Mouse (Mus musculus) T-helper 2 cell (primary cell): ENCODE measurements around the gene Sf3a3.

Experiments used
- in situ Hi-C: fragments of 300-600 bp; cut with MboI, MseI; formaldehyde crosslinking; loops from one replicate; pipeline ENCODE4 v1.15.1; 2025; ENCODE audit warnings: high pct_unique_total_duplicates

The Sf3a3 gene

DNA sequence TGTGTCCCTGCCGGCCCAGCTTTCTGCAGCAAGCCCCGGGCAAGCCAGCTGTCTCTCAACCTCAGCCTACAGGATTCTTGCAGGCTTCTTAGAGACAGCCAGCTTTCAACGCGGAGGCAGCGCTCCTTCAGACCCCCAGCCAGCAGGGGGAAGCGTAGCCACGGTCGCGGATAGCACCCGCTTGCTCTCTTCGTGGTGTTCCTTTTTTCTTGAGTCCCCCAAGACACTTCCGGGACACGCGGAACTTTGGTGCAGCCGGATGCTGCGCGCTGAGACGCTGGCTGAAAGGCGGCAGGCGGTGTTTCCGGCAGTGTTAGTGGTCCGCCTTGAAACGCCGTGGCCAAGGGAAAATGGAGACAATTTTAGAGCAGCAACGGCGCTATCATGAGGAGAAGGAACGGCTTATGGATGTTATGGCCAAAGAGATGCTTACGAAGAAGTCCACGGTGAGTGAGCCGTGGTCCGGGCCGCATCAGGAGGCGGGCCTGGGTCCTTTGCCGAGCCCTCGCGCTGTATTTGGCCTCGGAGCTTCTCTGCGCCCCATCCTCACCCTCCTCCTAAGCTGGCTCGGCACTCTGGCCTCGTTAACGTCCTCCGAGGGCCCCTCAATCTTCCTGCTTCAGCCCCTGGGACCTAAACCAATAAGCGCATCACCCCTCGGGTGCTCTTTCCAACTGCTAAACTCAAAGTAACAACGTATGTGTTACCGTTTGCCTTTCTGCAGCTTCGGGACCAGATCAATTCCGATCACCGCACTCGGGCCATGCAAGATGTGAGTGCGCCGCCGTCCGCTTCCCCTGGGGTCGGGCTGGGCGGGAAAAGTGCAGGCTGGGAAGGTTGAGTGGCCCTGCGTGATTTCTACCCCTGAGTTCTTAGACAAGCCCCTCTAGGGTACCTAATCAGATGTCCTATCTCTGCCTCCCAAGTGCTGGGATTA is at the start of gene Sf3a3:
TSS of gene Sf3a3 (plus strand) at position 232 of the 937 bp plus-strand sequence.
- in situ Hi-C loops: loop anchor here (5.0 kb wide), 2 partner anchors 47 to 77 kb away; no protein-coding TSS in a partner anchor

DNA sequence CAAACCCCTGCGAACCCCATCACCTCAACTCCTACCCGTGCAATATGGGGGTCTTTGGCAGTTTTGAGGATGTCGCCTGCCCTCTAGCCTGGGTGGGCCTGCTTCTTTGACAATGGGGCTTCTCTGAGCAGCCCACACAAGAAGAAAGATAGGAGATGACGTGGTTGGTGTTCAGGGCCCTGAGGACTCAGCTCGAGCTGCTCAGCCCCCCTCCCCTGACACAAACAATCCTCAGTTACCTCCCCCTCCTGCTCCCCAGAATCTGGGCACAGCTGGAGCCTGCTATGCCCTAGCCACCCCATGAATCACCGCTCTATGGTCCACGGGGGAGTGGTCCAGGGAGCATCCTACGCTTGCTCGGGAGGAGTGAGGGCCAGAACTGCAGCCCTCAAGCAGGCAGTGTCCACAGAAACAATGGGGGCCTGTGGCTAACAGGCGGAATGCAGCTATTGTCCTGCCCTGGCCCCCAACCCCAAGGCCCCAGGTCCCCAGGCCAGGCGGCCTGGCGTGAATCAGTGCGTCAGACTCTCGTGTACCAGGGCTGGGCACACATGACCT is 47.0 kb upstream of the Sf3a3 start:
- in situ Hi-C loops: no loop called here

GRCm38 (mm10) chr4:124668078-124668477 is 46.5 kb upstream of the Sf3a3 start:
- in situ Hi-C loops: no loop called here

- in situ Hi-C loops: loop anchor here (10.0 kb wide), 1 partner anchor 445 kb away; no protein-coding TSS in a partner anchor
Measured at GRCm38 (mm10) chr4:124670232-124670631, 44.3 kb upstream of the Sf3a3 start.

DNA sequence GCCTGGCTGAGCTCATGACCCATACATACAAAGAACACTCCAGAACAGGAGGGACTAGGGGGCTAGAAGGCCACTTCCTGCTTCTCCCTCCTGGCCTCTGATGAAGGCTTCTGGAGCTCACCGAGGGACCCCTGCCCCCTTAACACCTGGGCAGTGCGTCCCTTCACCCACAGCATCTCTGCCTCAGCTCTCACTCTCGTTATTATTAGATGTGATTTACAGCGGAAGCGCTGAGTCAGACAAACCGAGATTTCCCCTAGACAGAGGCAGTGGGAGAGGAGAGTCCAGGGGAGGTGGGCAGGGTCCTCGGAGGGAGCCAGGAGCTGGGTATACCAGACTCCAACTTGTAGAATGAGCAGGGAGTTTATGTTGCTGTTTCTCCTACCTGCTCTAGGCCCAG is 43.0 kb upstream of the Sf3a3 start:
- in situ Hi-C loops: loop anchor here (10.0 kb wide), 1 partner anchor 447 kb away; no protein-coding TSS in a partner anchor

DNA sequence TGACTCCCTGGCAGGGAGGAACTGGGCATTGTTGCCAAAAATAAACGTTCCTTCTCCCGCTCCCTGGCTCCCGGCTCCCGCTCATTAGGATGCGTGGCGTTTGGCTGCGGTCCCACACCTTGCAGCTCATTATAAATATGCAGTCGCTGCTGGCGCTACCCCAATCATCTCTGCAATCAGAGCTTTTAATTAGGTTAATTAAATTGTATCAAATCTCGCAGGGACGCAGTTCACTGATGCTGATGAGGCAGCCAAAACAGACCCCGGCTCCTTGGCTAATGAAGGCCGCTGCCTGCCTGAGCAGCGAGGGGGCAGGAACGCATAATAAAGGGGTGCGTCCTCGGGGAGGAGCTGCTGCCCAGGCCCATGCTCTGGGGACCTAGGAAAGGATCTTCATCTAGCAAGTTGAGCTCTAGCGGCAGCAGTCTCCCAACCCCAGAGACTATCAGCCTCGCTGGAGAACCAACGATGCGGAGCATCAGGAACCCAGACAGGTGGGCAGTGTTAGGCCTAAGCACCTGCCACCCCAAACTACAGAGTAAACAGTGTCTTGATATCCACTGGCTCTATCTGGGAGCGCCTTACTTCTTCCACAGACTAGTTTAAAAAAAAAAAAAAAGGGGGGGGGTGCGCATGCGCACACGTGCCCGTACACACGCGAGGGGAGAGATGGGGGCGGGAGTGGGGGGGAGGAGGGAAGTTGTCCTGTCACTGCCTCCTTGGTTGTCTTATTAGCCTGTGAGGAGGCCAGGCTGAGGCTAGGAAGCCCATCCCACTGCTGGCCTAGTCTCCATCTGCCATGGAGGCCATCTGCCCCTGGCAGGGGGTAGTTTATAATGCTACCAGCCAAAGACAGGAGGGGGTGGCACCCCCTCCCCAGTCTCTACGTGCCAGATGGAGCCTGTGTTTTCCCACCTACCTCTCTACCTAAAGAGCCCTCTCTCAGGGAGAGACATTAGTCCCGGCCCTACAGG is 41.9 kb upstream of the Sf3a3 start:
- in situ Hi-C loops: loop anchor here (10.0 kb wide), 1 partner anchor 448 kb away; no protein-coding TSS in a partner anchor

- in situ Hi-C loops: loop anchor here (10.0 kb wide), 1 partner anchor 450 kb away; no protein-coding TSS in a partner anchor
Measured at GRCm38 (mm10) chr4:124674334-124675032, 40.1 kb upstream of the Sf3a3 start.

DNA sequence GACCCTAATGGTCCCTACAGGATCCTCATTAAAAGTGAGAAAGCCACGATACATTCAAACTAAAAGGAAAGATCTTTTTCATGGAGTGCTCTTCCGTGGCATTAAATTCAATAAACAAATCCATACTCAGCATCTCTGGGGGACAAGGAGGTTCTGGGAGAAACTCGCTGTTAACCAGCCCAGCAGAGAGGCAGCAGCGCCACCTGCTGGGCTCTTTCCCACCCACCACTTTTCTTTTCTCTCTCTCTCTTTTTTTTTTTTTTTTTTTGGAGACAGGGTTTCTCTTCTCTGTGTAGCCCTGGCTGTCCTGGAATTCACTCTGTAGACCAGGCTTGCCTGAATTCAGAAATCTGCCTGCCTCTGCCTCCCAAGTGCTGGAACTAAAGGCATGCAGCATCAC is 39.5 kb upstream of the Sf3a3 start:
- in situ Hi-C loops: loop anchor here (10.0 kb wide), 1 partner anchor 450 kb away; no protein-coding TSS in a partner anchor

DNA sequence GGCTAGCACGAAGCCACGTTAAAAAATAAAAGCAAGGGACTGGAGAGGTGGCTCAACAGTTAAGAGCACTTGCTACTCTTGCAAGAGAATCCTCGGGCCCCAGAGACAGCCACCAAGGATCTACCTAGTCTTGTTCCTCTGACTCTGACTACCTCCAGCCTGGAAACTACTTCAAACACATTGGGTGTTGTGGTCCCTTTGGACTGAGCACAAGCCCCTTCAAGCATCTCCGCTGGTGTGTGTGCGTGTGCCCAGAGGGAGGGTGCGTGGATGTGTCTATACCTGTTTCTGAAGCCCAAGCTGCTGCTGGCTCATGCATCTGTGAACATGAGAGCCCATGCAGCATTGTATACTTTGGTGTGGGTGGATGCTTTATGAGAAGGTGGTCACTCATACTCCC is 38.6 kb upstream of the Sf3a3 start:
- in situ Hi-C loops: loop anchor here (10.0 kb wide), 1 partner anchor 451 kb away; no protein-coding TSS in a partner anchor

DNA sequence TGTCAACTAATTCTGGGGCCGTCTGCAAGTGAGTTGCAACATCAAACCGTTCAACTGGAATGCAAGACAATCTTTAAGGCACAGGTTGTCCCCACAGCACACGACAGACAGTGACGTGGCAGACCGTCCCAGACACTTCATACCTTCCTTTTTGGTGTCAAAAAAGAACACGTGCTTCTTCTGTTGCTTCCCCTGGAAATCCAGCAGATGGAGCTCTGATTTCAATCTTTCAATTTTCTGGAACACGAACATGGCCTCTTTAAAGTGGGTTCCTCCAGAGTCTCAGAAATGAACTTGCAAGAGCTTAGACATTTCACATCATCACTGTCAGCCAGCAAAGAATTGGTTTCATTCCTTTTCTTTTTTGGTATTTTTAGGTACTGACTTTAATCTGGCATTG is 32.3 kb upstream of the Sf3a3 start:
- in situ Hi-C loops: no loop called here

DNA sequence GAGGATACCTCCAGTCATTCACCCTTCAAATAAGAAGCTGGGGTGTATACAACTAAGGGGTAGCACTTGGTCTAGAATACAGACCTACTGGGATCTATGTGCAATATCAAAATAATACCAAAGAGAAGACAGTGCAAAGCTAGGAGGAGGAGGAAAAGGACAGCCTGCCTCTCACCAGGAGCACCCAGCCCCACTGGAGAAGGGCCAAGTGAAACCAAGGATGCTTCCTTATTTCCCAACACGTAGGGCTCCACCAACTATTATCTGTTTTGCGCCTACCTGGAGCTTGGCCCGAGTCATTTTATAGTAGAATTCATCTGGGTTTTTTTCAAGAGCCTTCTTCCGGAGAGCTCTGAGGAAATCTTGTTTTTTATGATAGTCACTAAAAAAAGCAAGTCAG is 31.1 kb upstream of the Sf3a3 start:
- in situ Hi-C loops: no loop called here

- in situ Hi-C loops: no loop called here
Measured at GRCm38 (mm10) chr4:124685004-124685403, 29.6 kb upstream of the Sf3a3 start.

- in situ Hi-C loops: no loop called here
Measured at GRCm38 (mm10) chr4:124685453-124685852, 29.1 kb upstream of the Sf3a3 start.

- in situ Hi-C loops: no loop called here
Measured at GRCm38 (mm10) chr4:124685897-124686402, 28.6 kb upstream of the Sf3a3 start.

- in situ Hi-C loops: no loop called here
Measured at GRCm38 (mm10) chr4:124691455-124691854, 23.1 kb upstream of the Sf3a3 start.

DNA sequence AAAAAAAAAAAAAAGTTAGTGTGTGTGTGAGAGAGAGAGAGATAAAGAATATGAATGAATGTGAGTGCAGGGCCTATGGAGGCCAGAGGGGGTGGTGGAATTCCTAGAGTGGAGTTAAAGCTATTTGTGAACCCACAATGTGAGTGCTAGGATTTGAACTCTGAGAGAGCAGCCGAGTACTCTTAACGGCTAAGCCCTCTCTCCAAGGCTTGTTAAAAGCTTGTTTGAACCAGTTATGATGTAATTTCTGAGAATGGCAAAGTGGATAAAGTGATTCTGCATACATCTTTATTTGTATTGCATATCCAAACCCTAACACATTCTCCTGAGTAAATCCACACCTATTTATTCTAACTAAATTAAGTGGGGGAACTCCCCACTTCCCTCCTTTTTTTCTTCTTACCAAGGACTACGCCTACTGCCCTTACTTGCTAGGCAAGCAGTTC is 22.1 kb upstream of the Sf3a3 start:
- in situ Hi-C loops: no loop called here

DNA sequence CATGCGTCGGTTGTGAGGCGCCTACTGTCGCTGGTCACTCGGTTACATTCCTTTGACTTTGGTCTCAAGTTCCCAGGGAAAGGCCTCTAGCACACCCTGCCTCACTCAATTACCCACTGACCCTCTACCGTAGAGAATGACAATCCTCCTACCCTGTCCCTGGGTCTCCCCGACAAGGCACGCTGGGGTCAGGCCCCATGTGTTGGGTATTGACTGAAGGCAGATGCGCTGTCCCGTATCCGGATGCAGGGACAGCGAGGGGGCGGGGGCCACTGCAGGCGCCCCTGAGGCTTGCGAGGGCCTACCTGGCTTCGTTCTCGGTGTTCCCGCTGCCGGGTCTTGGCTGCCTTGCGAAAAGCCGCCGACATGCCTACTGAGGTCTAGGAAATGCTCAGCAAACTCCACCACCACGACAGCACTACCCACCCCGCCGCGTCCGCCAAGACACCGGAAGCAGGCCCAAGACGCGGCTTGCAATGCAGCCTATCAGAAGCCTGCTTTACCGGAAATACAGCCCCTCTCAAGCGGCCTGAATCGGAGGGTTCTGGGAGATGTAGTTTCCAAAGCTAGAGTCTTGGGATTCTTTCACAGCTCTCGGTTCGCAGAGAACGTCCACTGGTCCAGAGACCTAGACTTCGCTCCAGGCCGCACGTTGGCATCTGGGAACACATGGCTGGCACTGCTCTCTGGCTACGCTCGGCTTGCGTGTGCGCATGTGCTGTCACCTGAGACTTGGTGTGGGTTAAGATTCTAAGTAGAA is 21.3 kb upstream of the Sf3a3 start, which contains the start of gene Utp11:
TSS of gene Utp11 (minus strand) at position 466 of the 760 bp plus-strand sequence.
- in situ Hi-C loops: no loop called here

GRCm38 (mm10) chr4:124694572-124694971 is 20.0 kb upstream of the Sf3a3 start:
- in situ Hi-C loops: no loop called here

DNA sequence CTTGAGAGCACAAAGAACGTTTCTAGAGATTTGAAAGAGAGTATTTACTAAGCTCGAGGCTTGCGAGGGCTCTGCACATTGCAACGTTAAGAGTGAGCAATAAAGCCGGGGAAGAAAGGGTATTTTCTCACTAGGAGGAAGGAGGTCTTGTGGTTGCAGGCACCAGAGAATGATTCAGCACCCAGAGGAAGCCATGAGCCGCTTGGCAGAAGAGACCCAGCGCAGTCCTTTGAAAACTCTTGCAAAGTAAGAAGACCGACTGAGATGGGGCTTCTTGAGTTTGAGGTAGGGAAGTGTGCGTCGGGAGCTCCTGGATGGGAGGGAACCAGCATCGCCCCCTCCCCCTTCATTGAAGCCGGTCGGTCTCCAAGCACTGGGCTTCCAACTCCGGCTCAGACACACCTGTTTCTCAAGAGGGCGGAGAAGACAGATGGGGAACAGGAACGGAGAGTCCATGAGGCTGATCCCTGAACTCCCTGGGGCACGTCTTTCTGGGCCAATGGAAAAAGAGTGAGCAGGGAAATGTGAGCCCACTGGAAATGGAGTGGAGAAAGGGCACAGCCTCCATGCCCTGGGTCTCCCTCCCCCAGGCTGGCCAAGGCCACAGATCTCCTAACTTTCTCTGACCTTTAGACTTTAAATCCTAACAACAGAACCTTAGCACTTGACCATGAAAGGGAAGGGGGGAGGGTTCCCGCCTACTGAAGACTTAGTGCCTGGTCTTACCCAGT is 18.6 kb upstream of the Sf3a3 start:
- in situ Hi-C loops: no loop called here
